Mouse (Mus musculus) lung, embryonic 14.5 days (tissue): ENCODE measurements around the gene Scube1. TPM values are rescaled to one million over a fixed set of nuclear protein-coding genes. Genes with fewer than 3 reads are reported as not detected.

ENCODE experiments used
- ATAC-seq: fragments of 200-750 bp; cut with Nextera tagmentation; 2 replicates; pipeline ENCODE4 v1.8.0; 2017; ENCODE audit warnings: mild to moderate bottlenecking, moderate TSS enrichment, moderate library complexity; ENCODE audit not compliant: insufficient read depth
- DNase-seq: peaks from one replicate; pipeline ENCODE4 v3.0.0-alpha.2; 2015
- H3K27ac ChIP-seq: fragments of 300-500 bp; sonication (generic); 2 replicates; pipeline ENCODE4 v1.5.1; 2014; ENCODE audit warnings: low read depth, mild to moderate bottlenecking, moderate library complexity
- H3K27me3 ChIP-seq: fragments of 300-500 bp; sonication (generic); 2 replicates; pipeline ENCODE4 v1.6.1; 2014; ENCODE audit warnings: low read length, control low read depth; ENCODE audit not compliant: insufficient read depth
- H3K36me3 ChIP-seq: fragments of 300-500 bp; sonication (generic); 2 replicates; pipeline ENCODE4 v1.6.1; 2014; ENCODE audit warnings: control low read depth; ENCODE audit not compliant: insufficient read depth
- H3K4me1 ChIP-seq: fragments of 300-500 bp; sonication (generic); 2 replicates; pipeline ENCODE4 v1.6.1; 2014; ENCODE audit warnings: antibody characterized with exemption, control low read depth; ENCODE audit not compliant: insufficient read depth
- H3K4me2 ChIP-seq: fragments of 300-500 bp; sonication (generic); 2 replicates; pipeline ENCODE4 v1.6.1; 2014; ENCODE audit warnings: mild to moderate bottlenecking
- H3K4me3 ChIP-seq: fragments of 300-500 bp; sonication (generic); 2 replicates; pipeline ENCODE4 v1.5.1; 2014; ENCODE audit warnings: low read depth, low read length
- H3K9ac ChIP-seq: fragments of 300-500 bp; sonication (generic); 2 replicates; pipeline ENCODE4 v1.6.1; 2014
- H3K9me3 ChIP-seq: fragments of 300-500 bp; sonication (generic); 2 replicates; pipeline ENCODE4 v1.6.1; 2016; ENCODE audit warnings: low read depth, low read length, control low read depth
- CTCF ChIP-seq: IDR thresholded peaks from 2 replicates; pipeline ENCODE4 v1.5.1; 2016; ENCODE audit warnings: antibody characterized with exemption, low read depth
- WGBS: fragments of 180-500 bp; shearing (Covaris S2); extraction: QIAGEN DNeasy Blood & Tissue Kit; methylation state at CpG from one replicate; pipeline ENCODE4 v1.1.7; 2014; 5-methylcytosine and 5-hydroxymethylcytosine counted together
- polyA plus RNA-seq: library from polyadenylated mRNA; unstranded; fragments of >200 nt; fragmentation: Nextera tagmentation; extraction: Ambion mirVana; gene quantifications from 2 replicates; pipeline ENCODE4 v1.2.1, GENCODE M21; 2014

Gene Scube1
- polyA plus RNA-seq, 1 experiment from 2014 or later, result 6.0 TPM

DNA sequence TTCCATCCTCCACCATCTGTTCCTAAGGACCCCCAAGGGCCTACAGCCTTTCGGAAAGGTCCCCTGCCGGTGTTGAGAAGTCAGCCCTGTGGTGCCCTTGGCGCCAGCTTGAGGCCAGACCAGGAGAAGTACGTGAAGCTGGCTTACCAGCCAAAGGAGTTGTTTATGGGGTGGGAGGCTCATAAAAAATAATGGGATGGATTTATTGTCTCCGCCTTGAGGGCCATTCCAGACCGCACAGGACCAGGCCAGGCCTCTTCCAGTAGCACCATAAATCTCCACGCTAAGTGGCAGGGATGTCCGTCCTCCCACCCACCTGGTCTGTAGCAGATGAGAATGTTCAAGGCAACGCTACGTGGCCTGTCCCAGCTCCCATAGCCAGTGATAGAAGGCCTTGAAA, 58.4 kb downstream of the Scube1 start:
- TF ChIP-seq CTCF, result no peak
- H3K27me3 ChIP-seq, result no peaks in the 10 kb centered on the region
- H3K27ac ChIP-seq, result no peak overlapping the region
- H3K36me3 ChIP-seq, result no peaks in the 10 kb centered on the region
- ATAC-seq (no peak), DNase-seq (no peak)
- H3K9ac ChIP-seq, result no peak overlapping the region
- no peaks in the 10 kb centered on the region for H3K9me3 ChIP-seq
- H3K4me1 ChIP-seq, result no peaks in the 10 kb centered on the region
- no peak overlapping the region for H3K4me3 ChIP-seq
- H3K4me2 ChIP-seq, result no peak overlapping the region
- WGBS, result 76% methylated on average over 10 of the region's 10 CpGs

- TF ChIP-seq CTCF, result no peak
- 74% methylated on average over 6 of the region's 6 CpGs for WGBS
Observed at GRCm38 (mm10) chr15:83665993-83666392, 58.8 kb downstream of the Scube1 start.

GRCm38 (mm10) chr15:83664722-83665121, 60.1 kb downstream of the Scube1 start:
- Histone ChIP-seq H3K9ac (no peak overlapping the region), H3K4me2 (no peak overlapping the region), H3K4me1 (no peaks in the 10 kb centered on the region), H3K36me3 (no peaks in the 10 kb centered on the region), H3K27ac (no peak overlapping the region), H3K9me3 (no peaks in the 10 kb centered on the region), H3K4me3 (no peak overlapping the region), H3K27me3 (no peaks in the 10 kb centered on the region)
- peak; percentile 85 for TF ChIP-seq CTCF
- DNase-seq, result peak; percentile 80
- 46% methylated on average over 5 of the region's 5 CpGs for WGBS
- peak; percentile 70 for ATAC-seq

More at GRCm38 (mm10) chr15:83665993-83666392, 58.8 kb downstream of the Scube1 start:
- Histone ChIP-seq H3K27ac (no peak overlapping the region), H3K9ac (no peak overlapping the region), H3K4me3 (no peak overlapping the region), H3K36me3 (no peaks in the 10 kb centered on the region), H3K27me3 (no peaks in the 10 kb centered on the region), H3K4me1 (no peaks in the 10 kb centered on the region), H3K4me2 (no peak overlapping the region), H3K9me3 (no peaks in the 10 kb centered on the region)
- ATAC-seq (no peak), DNase-seq (peak; percentile 23)

GRCm38 (mm10) chr15:83663066-83663465, 61.8 kb downstream of the Scube1 start:
- no peaks in the 10 kb centered on the region for H3K4me1 ChIP-seq
- no peak for DNase-seq
- ATAC-seq, result no peak
- TF ChIP-seq CTCF, result no peak
- H3K4me3 ChIP-seq, result no peak overlapping the region
- H3K9me3 ChIP-seq, result no peaks in the 10 kb centered on the region
- H3K9ac ChIP-seq, result no peak overlapping the region
- no peaks in the 10 kb centered on the region for H3K27me3 ChIP-seq
- no peak overlapping the region for H3K27ac ChIP-seq
- H3K4me2 ChIP-seq, result no peak overlapping the region
- H3K36me3 ChIP-seq, result no peaks in the 10 kb centered on the region
- 37% methylated on average over 4 of the region's 4 CpGs for WGBS

- no peak for DNase-seq
Observed at GRCm38 (mm10) chr15:83662106-83662505, 62.7 kb downstream of the Scube1 start.

DNA sequence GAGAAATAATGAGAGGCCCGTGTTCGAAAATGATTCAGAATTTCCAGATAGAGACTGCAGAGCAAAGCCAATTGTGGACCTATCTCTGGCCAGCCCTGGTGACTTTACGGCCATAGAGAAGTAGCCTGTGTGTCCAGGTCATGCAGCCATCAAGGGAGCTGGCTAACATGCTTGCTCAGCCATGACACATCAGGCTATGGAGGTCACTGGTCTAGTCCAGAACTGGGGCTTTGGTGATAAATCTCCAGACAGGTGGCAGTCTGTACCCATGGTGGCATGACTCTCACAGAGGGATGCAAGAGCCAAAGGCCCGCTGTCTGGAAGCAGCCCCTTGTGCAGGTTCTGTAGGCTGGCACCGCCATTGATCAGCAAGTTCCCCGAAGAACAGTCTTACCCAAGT, 82.3 kb downstream of the Scube1 start:
- Histone ChIP-seq H3K36me3 (no peaks in the 10 kb centered on the region), H3K9ac (no peak overlapping the region), H3K27ac (no peak overlapping the region), H3K9me3 (no peaks in the 10 kb centered on the region), H3K4me2 (no peak overlapping the region), H3K4me3 (no peak overlapping the region), H3K4me1 (no peaks in the 10 kb centered on the region), H3K27me3 (no peaks in the 10 kb centered on the region)
- whole genome bisulfite sequencing, result 92% methylated on average over 6 of the region's 6 CpGs
- no peak for ATAC-seq
- no peak for TF ChIP-seq CTCF
- no peak for DNase-seq

More at GRCm38 (mm10) chr15:83662106-83662505, 62.7 kb downstream of the Scube1 start:
- Histone ChIP-seq H3K4me3 (no peak overlapping the region), H3K27me3 (no peaks in the 10 kb centered on the region), H3K36me3 (no peaks in the 10 kb centered on the region), H3K4me1 (no peaks in the 10 kb centered on the region), H3K27ac (no peak overlapping the region), H3K9me3 (no peaks in the 10 kb centered on the region), H3K4me2 (no peak overlapping the region), H3K9ac (no peak overlapping the region)
- TF ChIP-seq CTCF, result no peak
- no peak for ATAC-seq
- 61% methylated on average over 7 of the region's 7 CpGs for WGBS

GRCm38 (mm10) chr15:83640208-83640607, 84.6 kb downstream of the Scube1 start:
- WGBS, result 20% methylated on average over 4 of the region's 4 CpGs
- H3K4me3 ChIP-seq, result no peak overlapping the region
- no peaks in the 10 kb centered on the region for H3K9me3 ChIP-seq
- no peak overlapping the region for H3K9ac ChIP-seq
- DNase-seq (no peak), ATAC-seq (no peak)
- TF ChIP-seq CTCF, result no peak
- no peaks in the 10 kb centered on the region for H3K36me3 ChIP-seq
- no peaks in the 10 kb centered on the region for H3K27me3 ChIP-seq
- H3K4me2 ChIP-seq, result no peak overlapping the region
- H3K4me1 ChIP-seq, result no peaks in the 10 kb centered on the region
- no peak overlapping the region for H3K27ac ChIP-seq

DNA sequence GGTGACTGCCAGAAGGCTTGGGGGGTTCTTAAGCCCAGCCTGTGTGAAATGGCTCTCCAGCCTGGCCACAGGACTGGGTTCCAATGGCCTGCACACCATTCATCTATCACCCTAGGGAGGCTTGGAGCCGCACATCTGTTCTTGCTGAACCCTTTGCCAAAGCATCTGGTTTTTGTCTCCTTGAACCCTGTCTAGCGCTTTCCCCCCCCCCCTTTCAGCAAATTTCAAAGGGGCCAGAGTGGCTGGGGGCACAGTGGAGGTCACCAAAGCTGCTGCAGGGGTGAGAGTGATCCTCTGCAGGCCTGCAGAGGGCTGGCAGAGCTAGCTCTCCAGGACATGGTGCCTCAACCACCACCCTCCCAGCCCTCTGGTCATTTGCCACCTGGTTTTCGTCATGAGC, 85.7 kb downstream of the Scube1 start:
- H3K4me3 ChIP-seq, result no peak overlapping the region
- ATAC-seq (peak; percentile 95), DNase-seq (peak; percentile 89)
- no peaks in the 10 kb centered on the region for H3K9me3 ChIP-seq
- H3K9ac ChIP-seq, result no peak overlapping the region
- TF ChIP-seq CTCF, result no peak
- no peak overlapping the region for H3K27ac ChIP-seq
- no peaks in the 10 kb centered on the region for H3K4me1 ChIP-seq
- no peak overlapping the region for H3K4me2 ChIP-seq
- no peaks in the 10 kb centered on the region for H3K27me3 ChIP-seq
- WGBS, result 19% methylated on average over 3 of the region's 3 CpGs
- H3K36me3 ChIP-seq, result no peaks in the 10 kb centered on the region
